Mouse (Mus musculus): ENCODE results near the gene Tdp1.

- TF ChIP-seq CTCF (IDR thresholded peaks at IDR 0.05) (peak; percentile 65), EP300 (IDR thresholded peaks at IDR 0.05) (no peak)
These were observed 36.7 kb downstream of the Tdp1 start for GRCm38 (mm10) chr12:99921045-99921444.
